Mouse (Mus musculus): ENCODE data around the gene Serbp1.
A peak's percentile ranks its signal among the peaks of the same experiment; 100 is the strongest.

Serbp1 gene

GRCm38 (mm10) chr6:67300710-67301163 lies 62.8 kb downstream of the Serbp1 start:
- no peak for DNase-seq (ENCODE audit: low read depth, low spot score)

GRCm38 (mm10) chr6:67301230-67301629 lies 63.3 kb downstream of the Serbp1 start:
- DNase-seq (ENCODE audit: low read depth, low spot score): no peak

GRCm38 (mm10) chr6:67302471-67302870 lies 64.5 kb downstream of the Serbp1 start:
- no peak for DNase-seq (ENCODE audit: low read depth, low spot score)

- DNase-seq (ENCODE audit: low read depth, low spot score): no peak
These were observed 65.2 kb downstream of the Serbp1 start for GRCm38 (mm10) chr6:67303210-67303609.

GRCm38 (mm10) chr6:67308994-67309393 lies 71.0 kb downstream of the Serbp1 start:
- no peak for DNase-seq (ENCODE audit: low read depth, low spot score)

- DNase-seq (ENCODE audit: low read depth, low spot score): no peak
These were observed 71.8 kb downstream of the Serbp1 start for GRCm38 (mm10) chr6:67309752-67310151.

- DNase-seq (ENCODE audit: low read depth, low spot score): no peak
These were observed 76.7 kb downstream of the Serbp1 start for GRCm38 (mm10) chr6:67314697-67315096.

GRCm38 (mm10) chr6:67317068-67317467 lies 79.1 kb downstream of the Serbp1 start:
- no peak for DNase-seq (ENCODE audit: low read depth, low spot score)

GRCm38 (mm10) chr6:67317827-67318338 lies 79.9 kb downstream of the Serbp1 start:
- no peak for DNase-seq (ENCODE audit: low read depth, low spot score)

GRCm38 (mm10) chr6:67318451-67318850 lies 80.5 kb downstream of the Serbp1 start:
- DNase-seq (ENCODE audit: low read depth, low spot score): peak; percentile 62

GRCm38 (mm10) chr6:67323788-67324187 lies 85.8 kb downstream of the Serbp1 start:
- DNase-seq (ENCODE audit: low read depth, low spot score): no peak

- no peak for DNase-seq (ENCODE audit: low read depth, low spot score)
These were observed 100.0 kb downstream of the Serbp1 start for GRCm38 (mm10) chr6:67337943-67338342.

GRCm38 (mm10) chr6:67339494-67339893 lies 101.5 kb downstream of the Serbp1 start:
- DNase-seq (ENCODE audit: low read depth, low spot score): no peak
